Mouse (Mus musculus) neural tube, embryonic 14.5 days (tissue): ENCODE data around the gene Msgn1. TPM values are rescaled to one million over a fixed set of nuclear protein-coding genes. Genes with fewer than 3 reads are reported as not detected.

ENCODE experiments used
- ATAC-seq: fragments of 200-750 bp; cut with Nextera tagmentation; 2 replicates; pipeline ENCODE4 v1.8.0; 2017; ENCODE audit warnings: low read depth, mild to moderate bottlenecking, moderate TSS enrichment, moderate library complexity
- H3K27ac ChIP-seq: fragments of 300-500 bp; sonication (generic); 2 replicates; pipeline ENCODE4 v1.5.1; 2014; ENCODE audit warnings: low read depth, mild to moderate bottlenecking, control low read depth, low read length, moderate library complexity, mixed read lengths
- H3K27me3 ChIP-seq: fragments of 300-500 bp; sonication (generic); 2 replicates; pipeline ENCODE4 v1.6.1; 2014; ENCODE audit warnings: low read length; ENCODE audit not compliant: control insufficient read depth, insufficient read depth
- H3K36me3 ChIP-seq: fragments of 300-500 bp; sonication (generic); 2 replicates; pipeline ENCODE4 v1.6.1; 2014; ENCODE audit warnings: low read length, mixed read lengths; ENCODE audit not compliant: control insufficient read depth, insufficient read depth
- H3K4me1 ChIP-seq: fragments of 300-500 bp; sonication (generic); 2 replicates; pipeline ENCODE4 v1.6.1; 2014; ENCODE audit warnings: low read length; ENCODE audit not compliant: control insufficient read depth, insufficient read depth
- H3K4me2 ChIP-seq: fragments of 300-500 bp; sonication (generic); 2 replicates; pipeline ENCODE4 v1.6.1; 2014; ENCODE audit warnings: mild to moderate bottlenecking, low read depth, low read length, control low read depth
- H3K4me3 ChIP-seq: fragments of 300-500 bp; sonication (generic); 2 replicates; pipeline ENCODE4 v1.5.1; 2014; ENCODE audit warnings: low read depth, low read length, control low read depth, mixed read lengths
- H3K9ac ChIP-seq: fragments of 300-500 bp; sonication (generic); replicated peaks from 2 replicates; pipeline ENCODE4 v1.6.1; 2014; ENCODE audit warnings: low read depth, mild to moderate bottlenecking, control low read depth, low read length, mixed read lengths
- H3K9me3 ChIP-seq: fragments of 300-500 bp; sonication (generic); 2 replicates; pipeline ENCODE4 v1.6.1; 2016; ENCODE audit warnings: low read length; ENCODE audit not compliant: control insufficient read depth
- WGBS: fragments of 180-500 bp; shearing (Covaris S2); extraction: QIAGEN DNeasy Blood & Tissue Kit; methylation state at CpG from one replicate; pipeline ENCODE4 v1.1.7; 2014; 5-methylcytosine and 5-hydroxymethylcytosine counted together
- polyA plus RNA-seq: library from polyadenylated mRNA; unstranded; fragments of >200 nt; fragmentation: Nextera tagmentation; extraction: Ambion mirVana; gene quantifications from 2 replicates; pipeline ENCODE4 v1.2.1, GENCODE M21; 2014

The Msgn1 gene
- polyA plus RNA-seq, 1 experiment from 2014 or later, result not detected

- Histone ChIP-seq H3K9ac (no peak overlapping the region), H3K4me2 (no peak overlapping the region), H3K36me3 (no peaks in the 10 kb centered on the region), H3K4me1 (no peaks in the 10 kb centered on the region), H3K9me3 (no peaks in the 10 kb centered on the region), H3K27ac (no peak overlapping the region), H3K4me3 (no peak overlapping the region), H3K27me3 (no peaks in the 10 kb centered on the region)
- no peak for ATAC-seq
- 68% methylated on average over 4 of the region's 4 CpGs for WGBS
Observed at GRCm38 (mm10) chr12:11206321-11206720, 2.5 kb downstream of the Msgn1 start.

- Histone ChIP-seq H3K27me3 (no peaks in the 10 kb centered on the region), H3K27ac (no peak overlapping the region), H3K4me3 (no peak overlapping the region), H3K9ac (no peak overlapping the region), H3K36me3 (no peaks in the 10 kb centered on the region), H3K4me1 (no peaks in the 10 kb centered on the region), H3K9me3 (no peaks in the 10 kb centered on the region), H3K4me2 (no peak overlapping the region)
- WGBS, result 77% methylated on average over 18 of the region's 18 CpGs
- ATAC-seq, result no peak
Observed at GRCm38 (mm10) chr12:11203694-11204665, 4.8 kb downstream of the Msgn1 start.

- Histone ChIP-seq H3K9ac (no peak overlapping the region), H3K9me3 (no peaks in the 10 kb centered on the region), H3K4me1 (no peaks in the 10 kb centered on the region), H3K36me3 (no peaks in the 10 kb centered on the region), H3K27me3 (no peaks in the 10 kb centered on the region), H3K4me2 (no peak overlapping the region), H3K4me3 (no peak overlapping the region), H3K27ac (no peak overlapping the region)
- WGBS, result 96% methylated on average over 8 of the region's 8 CpGs
- ATAC-seq, result no peak
Observed at GRCm38 (mm10) chr12:11202476-11202875, 6.3 kb downstream of the Msgn1 start.

- Histone ChIP-seq H3K27me3 (no peaks in the 10 kb centered on the region), H3K9me3 (no peaks in the 10 kb centered on the region), H3K36me3 (no peaks in the 10 kb centered on the region), H3K4me1 (no peaks in the 10 kb centered on the region), H3K4me2 (no peak overlapping the region), H3K27ac (no peak overlapping the region), H3K4me3 (no peak overlapping the region), H3K9ac (no peak overlapping the region)
- no peak for ATAC-seq
- WGBS, result 94% methylated on average over 12 of the region's 12 CpGs
Observed at GRCm38 (mm10) chr12:11200711-11201110, 8.1 kb downstream of the Msgn1 start.

- Histone ChIP-seq H3K9me3 (no peaks in the 10 kb centered on the region), H3K4me1 (no peaks in the 10 kb centered on the region), H3K27me3 (no peaks in the 10 kb centered on the region), H3K27ac (no peak overlapping the region), H3K36me3 (no peaks in the 10 kb centered on the region), H3K4me3 (no peak overlapping the region), H3K9ac (no peak overlapping the region), H3K4me2 (no peak overlapping the region)
- ATAC-seq, result no peak
- 46% methylated on average over 2 of the region's 2 CpGs for WGBS
Observed at GRCm38 (mm10) chr12:11198551-11198950, 10.2 kb downstream of the Msgn1 start.

- Histone ChIP-seq H3K9me3 (no peaks in the 10 kb centered on the region), H3K9ac (no peak overlapping the region), H3K4me2 (no peak overlapping the region), H3K4me3 (no peak overlapping the region), H3K27ac (no peak overlapping the region), H3K27me3 (no peaks in the 10 kb centered on the region), H3K36me3 (no peaks in the 10 kb centered on the region), H3K4me1 (no peaks in the 10 kb centered on the region)
- ATAC-seq, result no peak
- 44% methylated on average over 4 of the region's 4 CpGs for WGBS
Observed at GRCm38 (mm10) chr12:11198026-11198425, 10.7 kb downstream of the Msgn1 start.

GRCm38 (mm10) chr12:11196830-11197229, 11.9 kb downstream of the Msgn1 start:
- no peak for ATAC-seq
- WGBS, result 53% methylated on average over 5 of the region's 5 CpGs

GRCm38 (mm10) chr12:11196142-11196597, 12.6 kb downstream of the Msgn1 start:
- no peaks in the 10 kb centered on the region for H3K36me3 ChIP-seq
- H3K9me3 ChIP-seq, result no peaks in the 10 kb centered on the region
- no peaks in the 10 kb centered on the region for H3K4me1 ChIP-seq
- no peaks in the 10 kb centered on the region for H3K27me3 ChIP-seq
- no peak overlapping the region for H3K4me3 ChIP-seq
- 12% methylated on average over 19 of the region's 19 CpGs for WGBS
- no peak overlapping the region for H3K27ac ChIP-seq
- peak overlapping the region; percentile 38 for H3K4me2 ChIP-seq
- peak; percentile 83 for ATAC-seq
- H3K9ac ChIP-seq, result no peak overlapping the region

More at GRCm38 (mm10) chr12:11196830-11197229, 11.9 kb downstream of the Msgn1 start:
- no peak overlapping the region for H3K4me3 ChIP-seq
- no peak overlapping the region for H3K9ac ChIP-seq
- H3K9me3 ChIP-seq, result no peaks in the 10 kb centered on the region
- H3K36me3 ChIP-seq, result no peaks in the 10 kb centered on the region
- H3K27ac ChIP-seq, result no peak overlapping the region
- H3K4me2 ChIP-seq, result no peak overlapping the region
- H3K4me1 ChIP-seq, result no peaks in the 10 kb centered on the region
- H3K27me3 ChIP-seq, result no peaks in the 10 kb centered on the region

- no peak for ATAC-seq
- Histone ChIP-seq H3K4me2 (no peak overlapping the region), H3K4me3 (no peak overlapping the region), H3K9me3 (no peaks in the 10 kb centered on the region), H3K27me3 (no peaks in the 10 kb centered on the region), H3K36me3 (no peaks in the 10 kb centered on the region), H3K27ac (no peak overlapping the region), H3K4me1 (no peaks in the 10 kb centered on the region), H3K9ac (no peak overlapping the region)
- 83% methylated on average over 1 of the region's 1 CpGs for WGBS
Observed at GRCm38 (mm10) chr12:11195031-11195430, 13.7 kb downstream of the Msgn1 start.
